Mouse (Mus musculus): ENCODE measurements at regions not wholly inside any gene's neighbourhood (a gene's known extent, or its start where the extent isn't known, plus 50 kb on each side); places are given as distances from the start of the nearest gene placed in this dataset.
A peak's percentile ranks its signal among the peaks of the same experiment; 100 is the strongest.

- 84% methylated on average over 1 of the region's 1 CpGs for whole genome bisulfite sequencing
- no peaks in the 10 kb centered on the region for H3K4me1 ChIP-seq (replicated peaks; ENCODE audit: control insufficient read depth, insufficient read depth, low read length)
- H3K4me3 ChIP-seq (replicated peaks; ENCODE audit: low read length): no peak overlapping the region
- H3K36me3 ChIP-seq (ENCODE audit: control insufficient read depth, insufficient read depth): no peaks in the 10 kb centered on the region
- H3K27me3 ChIP-seq (replicated peaks; ENCODE audit: control insufficient read depth, insufficient read depth, low read length): no peaks in the 10 kb centered on the region
- no peak overlapping the region for H3K9ac ChIP-seq (replicated peaks; ENCODE audit: low read depth, low read length)
- H3K9me3 ChIP-seq (ENCODE audit: control insufficient read depth, low read length): no peaks in the 10 kb centered on the region
- no peak for ATAC-seq
- H3K27ac ChIP-seq (ENCODE audit: low read length): no peak overlapping the region
- H3K4me2 ChIP-seq (ENCODE audit: low read length): no peak overlapping the region
These were observed 133.4 kb upstream of the Ccdc122 start for GRCm38 (mm10) chr14:76902962-76903757.

GRCm38 (mm10) chr14:76901490-76901889, 135.1 kb upstream of the Ccdc122 start:
- H3K36me3 ChIP-seq (ENCODE audit: control insufficient read depth, insufficient read depth): no peaks in the 10 kb centered on the region
- no peak overlapping the region for H3K9ac ChIP-seq (replicated peaks; ENCODE audit: low read depth, low read length)
- H3K4me3 ChIP-seq (replicated peaks; ENCODE audit: low read length): no peak overlapping the region
- H3K27ac ChIP-seq (ENCODE audit: low read length): no peak overlapping the region
- H3K4me2 ChIP-seq (ENCODE audit: low read length): no peak overlapping the region
- 90% methylated on average over 3 of the region's 3 CpGs for WGBS
- no peak for ATAC-seq
- H3K4me1 ChIP-seq (replicated peaks; ENCODE audit: control insufficient read depth, insufficient read depth, low read length): no peaks in the 10 kb centered on the region
- H3K9me3 ChIP-seq (ENCODE audit: control insufficient read depth, low read length): no peaks in the 10 kb centered on the region
- no peaks in the 10 kb centered on the region for H3K27me3 ChIP-seq (replicated peaks; ENCODE audit: control insufficient read depth, insufficient read depth, low read length)

GRCm38 (mm10) chr14:76899331-76899730, 137.2 kb upstream of the Ccdc122 start:
- no peak overlapping the region for H3K27ac ChIP-seq (ENCODE audit: low read length)
- WGBS: 25% methylated on average over 3 of the region's 3 CpGs
- H3K27me3 ChIP-seq (replicated peaks; ENCODE audit: control insufficient read depth, insufficient read depth, low read length): no peaks in the 10 kb centered on the region
- H3K4me1 ChIP-seq (replicated peaks; ENCODE audit: control insufficient read depth, insufficient read depth, low read length): no peaks in the 10 kb centered on the region
- no peak for ATAC-seq
- H3K9me3 ChIP-seq (ENCODE audit: control insufficient read depth, low read length): no peaks in the 10 kb centered on the region
- H3K4me2 ChIP-seq (ENCODE audit: low read length): no peak overlapping the region
- H3K4me3 ChIP-seq (replicated peaks; ENCODE audit: low read length): no peak overlapping the region
- H3K9ac ChIP-seq (replicated peaks; ENCODE audit: low read depth, low read length): no peak overlapping the region
- H3K36me3 ChIP-seq (ENCODE audit: control insufficient read depth, insufficient read depth): no peaks in the 10 kb centered on the region

- Histone ChIP-seq H3K9me3 (ENCODE audit: control insufficient read depth, low read length) (no peaks in the 10 kb centered on the region), H3K4me1 (replicated peaks; ENCODE audit: control insufficient read depth, insufficient read depth, low read length) (peaks cover 19% of the 10 kb centered on the region), H3K36me3 (ENCODE audit: control insufficient read depth, insufficient read depth) (no peaks in the 10 kb centered on the region), H3K27me3 (replicated peaks; ENCODE audit: control insufficient read depth, insufficient read depth, low read length) (no peaks in the 10 kb centered on the region), H3K27ac (ENCODE audit: low read length) (no peak overlapping the region), H3K4me3 (replicated peaks; ENCODE audit: low read length) (no peak overlapping the region), H3K4me2 (ENCODE audit: low read length) (no peak overlapping the region), H3K9ac (replicated peaks; ENCODE audit: low read depth, low read length) (no peak overlapping the region)
- ATAC-seq: no peak
- 70% methylated on average over 3 of the region's 3 CpGs for WGBS
These were observed 148.9 kb upstream of the Ccdc122 start for GRCm38 (mm10) chr14:76887708-76888107.

DNA sequence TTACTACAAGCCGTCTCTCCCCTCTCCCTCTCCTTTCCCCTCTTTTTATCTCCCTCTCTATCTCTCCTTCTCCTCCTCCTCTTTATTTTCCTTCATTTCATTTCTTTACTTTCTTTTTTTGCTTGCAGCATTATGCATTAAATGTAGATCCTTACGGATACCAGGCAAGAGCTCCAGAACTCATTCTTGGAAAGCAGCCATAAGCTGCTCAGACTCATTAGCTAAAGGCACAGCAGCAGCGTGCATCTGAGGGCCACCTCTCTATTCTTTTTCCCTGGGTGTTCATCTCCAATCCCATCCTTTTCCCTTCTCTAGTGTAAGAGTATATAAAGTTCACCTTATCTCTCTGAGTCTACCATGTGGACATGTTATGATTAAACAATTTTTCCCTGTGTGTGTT, 149.4 kb upstream of the Ccdc122 start:
- Histone ChIP-seq H3K4me1 (replicated peaks; ENCODE audit: control insufficient read depth, insufficient read depth, low read length) (peaks cover 22% of the 10 kb centered on the region), H3K9ac (replicated peaks; ENCODE audit: low read depth, low read length) (no peak overlapping the region), H3K9me3 (ENCODE audit: control insufficient read depth, low read length) (no peaks in the 10 kb centered on the region), H3K4me2 (ENCODE audit: low read length) (no peak overlapping the region), H3K27me3 (replicated peaks; ENCODE audit: control insufficient read depth, insufficient read depth, low read length) (no peaks in the 10 kb centered on the region), H3K27ac (ENCODE audit: low read length) (no peak overlapping the region), H3K36me3 (ENCODE audit: control insufficient read depth, insufficient read depth) (no peaks in the 10 kb centered on the region), H3K4me3 (replicated peaks; ENCODE audit: low read length) (no peak overlapping the region)
- no peak for ATAC-seq
- WGBS: 37% methylated on average over 3 of the region's 3 CpGs

- no peak overlapping the region for H3K9ac ChIP-seq (replicated peaks; ENCODE audit: low read depth, low read length)
- ATAC-seq: 0 out of 2 replicates have a peak, but pooled peaks have one; percentile 19
- H3K27ac ChIP-seq (ENCODE audit: low read length): 0 out of 2 replicates have a peak overlapping the region, but pooled peaks have one; percentile 22
These were observed 153.3 kb upstream of the Ccdc122 start for GRCm38 (mm10) chr14:76883231-76883651.

GRCm38 (mm10) chr14:76882711-76883171, 153.8 kb upstream of the Ccdc122 start:
- peak overlapping the region; percentile 17 for H3K27ac ChIP-seq (ENCODE audit: low read length)
- H3K9me3 ChIP-seq (ENCODE audit: control insufficient read depth, low read length): no peaks in the 10 kb centered on the region
- no peak overlapping the region for H3K9ac ChIP-seq (replicated peaks; ENCODE audit: low read depth, low read length)
- peaks cover 22% of the 10 kb centered on the region for H3K4me1 ChIP-seq (replicated peaks; ENCODE audit: control insufficient read depth, insufficient read depth, low read length)
- no peaks in the 10 kb centered on the region for H3K36me3 ChIP-seq (ENCODE audit: control insufficient read depth, insufficient read depth)
- WGBS: 1% methylated on average over 5 of the region's 5 CpGs
- peak; percentile 83 for ATAC-seq
- H3K27me3 ChIP-seq (replicated peaks; ENCODE audit: control insufficient read depth, insufficient read depth, low read length): no peaks in the 10 kb centered on the region
- no peak overlapping the region for H3K4me3 ChIP-seq (replicated peaks; ENCODE audit: low read length)
- 0 out of 2 replicates have a peak overlapping the region, but pooled peaks have one; percentile 19 for H3K4me2 ChIP-seq (ENCODE audit: low read length)

More at GRCm38 (mm10) chr14:76883231-76883651, 153.3 kb upstream of the Ccdc122 start:
- Histone ChIP-seq H3K27me3 (replicated peaks; ENCODE audit: control insufficient read depth, insufficient read depth, low read length) (no peaks in the 10 kb centered on the region), H3K4me3 (replicated peaks; ENCODE audit: low read length) (no peak overlapping the region), H3K9me3 (ENCODE audit: control insufficient read depth, low read length) (no peaks in the 10 kb centered on the region), H3K4me1 (replicated peaks; ENCODE audit: control insufficient read depth, insufficient read depth, low read length) (peaks cover 22% of the 10 kb centered on the region), H3K4me2 (ENCODE audit: low read length) (no peak overlapping the region), H3K36me3 (ENCODE audit: control insufficient read depth, insufficient read depth) (no peaks in the 10 kb centered on the region)
- 7% methylated on average over 3 of the region's 3 CpGs for WGBS

DNA sequence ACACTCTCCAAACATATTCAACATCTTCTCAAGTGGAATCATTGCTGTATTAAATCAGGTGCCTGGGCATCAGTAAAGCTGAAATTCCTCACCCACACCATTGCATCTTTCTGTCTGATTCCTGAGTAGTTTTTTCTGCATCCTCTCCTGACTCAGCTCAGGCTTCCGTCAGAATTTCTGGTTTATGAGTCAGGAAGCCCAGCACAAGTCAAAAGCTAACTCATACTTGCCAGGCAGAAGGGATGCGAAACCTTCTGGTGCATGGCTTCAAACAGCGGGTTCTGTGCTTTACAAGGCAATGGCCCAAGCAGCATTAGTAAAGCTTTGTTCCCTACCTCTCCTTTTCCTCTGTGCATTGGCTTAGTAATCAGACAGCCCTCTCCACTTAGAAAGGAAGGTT, 155.7 kb upstream of the Ccdc122 start:
- Histone ChIP-seq H3K4me1 (replicated peaks; ENCODE audit: control insufficient read depth, insufficient read depth, low read length) (peaks cover 16% of the 10 kb centered on the region), H3K9me3 (ENCODE audit: control insufficient read depth, low read length) (no peaks in the 10 kb centered on the region), H3K4me3 (replicated peaks; ENCODE audit: low read length) (no peak overlapping the region), H3K36me3 (ENCODE audit: control insufficient read depth, insufficient read depth) (no peaks in the 10 kb centered on the region), H3K27me3 (replicated peaks; ENCODE audit: control insufficient read depth, insufficient read depth, low read length) (no peaks in the 10 kb centered on the region), H3K9ac (replicated peaks; ENCODE audit: low read depth, low read length) (no peak overlapping the region), H3K27ac (ENCODE audit: low read length) (no peak overlapping the region), H3K4me2 (ENCODE audit: low read length) (no peak overlapping the region)
- no peak for ATAC-seq
- 93% methylated on average over 3 of the region's 3 CpGs for WGBS

DNA sequence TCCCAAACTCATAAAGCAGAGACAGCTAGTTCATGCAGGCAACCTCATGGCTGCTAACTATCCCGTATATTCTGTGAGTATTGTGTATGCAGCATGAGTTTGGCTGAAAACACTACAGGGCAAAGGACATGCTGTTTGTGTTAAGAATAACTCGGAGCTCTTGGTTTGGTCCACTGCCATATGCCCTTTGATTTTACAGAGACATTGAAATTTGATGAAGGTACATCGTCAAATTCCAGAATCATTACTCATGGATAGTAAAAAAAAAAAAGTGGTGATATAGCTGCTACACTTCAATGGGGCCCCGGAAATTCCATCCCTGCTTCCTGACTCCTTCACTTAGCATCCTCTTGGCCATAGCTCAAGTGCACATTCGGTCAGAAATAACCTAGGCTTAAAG, 159.3 kb upstream of the Ccdc122 start:
- WGBS: 75% methylated on average over 5 of the region's 5 CpGs
- Histone ChIP-seq H3K4me3 (replicated peaks; ENCODE audit: low read length) (no peak overlapping the region), H3K9ac (replicated peaks; ENCODE audit: low read depth, low read length) (no peak overlapping the region), H3K27ac (ENCODE audit: low read length) (no peak overlapping the region), H3K4me2 (ENCODE audit: low read length) (no peak overlapping the region), H3K4me1 (replicated peaks; ENCODE audit: control insufficient read depth, insufficient read depth, low read length) (peaks cover 10% of the 10 kb centered on the region), H3K36me3 (ENCODE audit: control insufficient read depth, insufficient read depth) (no peaks in the 10 kb centered on the region), H3K27me3 (replicated peaks; ENCODE audit: control insufficient read depth, insufficient read depth, low read length) (no peaks in the 10 kb centered on the region), H3K9me3 (ENCODE audit: control insufficient read depth, low read length) (no peaks in the 10 kb centered on the region)
- ATAC-seq: no peak
